Mouse (Mus musculus) testis, adult 2 months (tissue): ENCODE measurements around the gene Rasa3.

ENCODE experiments used
- CTCF ChIP-seq: fragments of 200-500 bp; IDR thresholded peaks from 2 replicates; pipeline ENCODE4 v1.5.1; 2012; ENCODE audit warnings: low read depth, mild to moderate bottlenecking, inconsistent platforms, low read length, moderate library complexity; ENCODE audit not compliant: control insufficient read depth, insufficient read depth, insufficient replicate concordance
- POLR2A ChIP-seq: fragments of 200-500 bp; IDR thresholded peaks from 2 replicates; pipeline ENCODE4 v1.6.1; 2012; ENCODE audit warnings: low read depth, mild to moderate bottlenecking, inconsistent platforms, low read length, moderate library complexity; ENCODE audit not compliant: control insufficient read depth

GRCm38 (mm10) chr8:13644932-13645676 is 32.3 kb downstream of the Rasa3 start:
- TF ChIP-seq CTCF (no peak), POLR2A (no peak)
